Mouse (Mus musculus): Measurements from ENCODE around the gene Gopc. TPM values are rescaled to one million over a fixed set of nuclear protein-coding genes. Genes with fewer than 3 reads are reported as not detected.
"Not testable (repeated sequence)": the region's sequence is repeated elsewhere in the genome, so short reads cannot be mapped to it uniquely, and the experiment has no call there.

Gene Gopc
- polyA plus RNA-seq, 1 experiment from 2014 or later, result 15.9 TPM

- not testable (repeated sequence) for H3K27ac ChIP-seq (ENCODE audit: low read depth, low read length); H3K4me2 ChIP-seq; H3K9me3 ChIP-seq (replicated peaks; ENCODE audit: control insufficient read depth, low read length); H3K4me1 ChIP-seq (ENCODE audit: control insufficient read depth, insufficient read depth, low read length); ATAC-seq (replicated peaks; ENCODE audit: insufficient number of reproducible peaks, low FRiP score, low TSS enrichment); H3K9ac ChIP-seq (ENCODE audit: low read depth, low read length); H3K36me3 ChIP-seq (ENCODE audit: control insufficient read depth, insufficient read depth, low read length); H3K4me3 ChIP-seq (ENCODE audit: low read depth, low read length); H3K27me3 ChIP-seq (ENCODE audit: control insufficient read depth, insufficient read depth, low read length)
Measured at GRCm38 (mm10) chr10:52298568-52298967, 83.4 kb downstream of the Gopc start.

GRCm38 (mm10) chr10:52295934-52296333 is 86.0 kb downstream of the Gopc start:
- Histone ChIP-seq H3K27ac (ENCODE audit: low read depth, low read length) (no peak overlapping the region), H3K9me3 (replicated peaks; ENCODE audit: control insufficient read depth, low read length) (no peaks in the 10 kb centered on the region), H3K27me3 (ENCODE audit: control insufficient read depth, insufficient read depth, low read length) (no peaks in the 10 kb centered on the region), H3K4me2 (no peak overlapping the region), H3K4me3 (ENCODE audit: low read depth, low read length) (no peak overlapping the region), H3K36me3 (ENCODE audit: control insufficient read depth, insufficient read depth, low read length) (no peaks in the 10 kb centered on the region), H3K4me1 (ENCODE audit: control insufficient read depth, insufficient read depth, low read length) (0 out of 2 replicates have a peak, but pooled peaks cover 4% of the 10 kb centered on the region), H3K9ac (ENCODE audit: low read depth, low read length) (no peak overlapping the region)
- no peak for ATAC-seq (replicated peaks; ENCODE audit: insufficient number of reproducible peaks, low FRiP score, low TSS enrichment)
- 88% methylated on average over 2 of the region's 2 CpGs for WGBS (ENCODE audit: insufficient replicate concordance)

- 0 out of 2 replicates have a peak, but pooled peaks cover 4% of the 10 kb centered on the region for H3K4me1 ChIP-seq (ENCODE audit: control insufficient read depth, insufficient read depth, low read length)
- H3K36me3 ChIP-seq (ENCODE audit: control insufficient read depth, insufficient read depth, low read length), result no peaks in the 10 kb centered on the region
- H3K4me2 ChIP-seq, result no peak overlapping the region
- no peak for ATAC-seq (replicated peaks; ENCODE audit: insufficient number of reproducible peaks, low FRiP score, low TSS enrichment)
- H3K27me3 ChIP-seq (ENCODE audit: control insufficient read depth, insufficient read depth, low read length), result no peaks in the 10 kb centered on the region
- no peak overlapping the region for H3K27ac ChIP-seq (ENCODE audit: low read depth, low read length)
- no peaks in the 10 kb centered on the region for H3K9me3 ChIP-seq (replicated peaks; ENCODE audit: control insufficient read depth, low read length)
- WGBS (ENCODE audit: insufficient replicate concordance), result 71% methylated on average over 4 of the region's 4 CpGs
- no peak overlapping the region for H3K9ac ChIP-seq (ENCODE audit: low read depth, low read length)
- no peak overlapping the region for H3K4me3 ChIP-seq (ENCODE audit: low read depth, low read length)
Measured at GRCm38 (mm10) chr10:52293921-52294577, 87.9 kb downstream of the Gopc start.

- H3K4me3 ChIP-seq (ENCODE audit: low read depth, low read length); H3K9me3 ChIP-seq (replicated peaks; ENCODE audit: control insufficient read depth, low read length); H3K27ac ChIP-seq (ENCODE audit: low read depth, low read length); H3K27me3 ChIP-seq (ENCODE audit: control insufficient read depth, insufficient read depth, low read length); H3K9ac ChIP-seq (ENCODE audit: low read depth, low read length); ATAC-seq (replicated peaks; ENCODE audit: insufficient number of reproducible peaks, low FRiP score, low TSS enrichment); H3K4me2 ChIP-seq; H3K4me1 ChIP-seq (ENCODE audit: control insufficient read depth, insufficient read depth, low read length); H3K36me3 ChIP-seq (ENCODE audit: control insufficient read depth, insufficient read depth, low read length): not testable (repeated sequence)
- WGBS (ENCODE audit: insufficient replicate concordance), result 69% methylated on average over 1 of the region's 1 CpGs
Measured at GRCm38 (mm10) chr10:52292391-52292790, 89.5 kb downstream of the Gopc start.

- no peak for ATAC-seq (replicated peaks; ENCODE audit: insufficient number of reproducible peaks, low FRiP score, low TSS enrichment)
- H3K4me2 ChIP-seq, result no peak overlapping the region
- no peak overlapping the region for H3K27ac ChIP-seq (ENCODE audit: low read depth, low read length)
- H3K9ac ChIP-seq (ENCODE audit: low read depth, low read length), result no peak overlapping the region
- no peaks in the 10 kb centered on the region for H3K27me3 ChIP-seq (ENCODE audit: control insufficient read depth, insufficient read depth, low read length)
- no peaks in the 10 kb centered on the region for H3K4me1 ChIP-seq (ENCODE audit: control insufficient read depth, insufficient read depth, low read length)
- H3K36me3 ChIP-seq (ENCODE audit: control insufficient read depth, insufficient read depth, low read length), result no peaks in the 10 kb centered on the region
- H3K4me3 ChIP-seq (ENCODE audit: low read depth, low read length), result no peak overlapping the region
- 81% methylated on average over 3 of the region's 3 CpGs for WGBS (ENCODE audit: insufficient replicate concordance)
- H3K9me3 ChIP-seq (replicated peaks; ENCODE audit: control insufficient read depth, low read length), result no peaks in the 10 kb centered on the region
Measured at GRCm38 (mm10) chr10:52289261-52289660, 92.7 kb downstream of the Gopc start.

GRCm38 (mm10) chr10:52287852-52288533 is 93.9 kb downstream of the Gopc start:
- WGBS (ENCODE audit: insufficient replicate concordance), result 72% methylated on average over 5 of the region's 5 CpGs
- H3K4me2 ChIP-seq, result no peak overlapping the region
- H3K9ac ChIP-seq (ENCODE audit: low read depth, low read length), result no peak overlapping the region
- no peaks in the 10 kb centered on the region for H3K4me1 ChIP-seq (ENCODE audit: control insufficient read depth, insufficient read depth, low read length)
- no peak for ATAC-seq (replicated peaks; ENCODE audit: insufficient number of reproducible peaks, low FRiP score, low TSS enrichment)
- H3K9me3 ChIP-seq (replicated peaks; ENCODE audit: control insufficient read depth, low read length), result no peaks in the 10 kb centered on the region
- no peaks in the 10 kb centered on the region for H3K36me3 ChIP-seq (ENCODE audit: control insufficient read depth, insufficient read depth, low read length)
- H3K27ac ChIP-seq (ENCODE audit: low read depth, low read length), result no peak overlapping the region
- H3K27me3 ChIP-seq (ENCODE audit: control insufficient read depth, insufficient read depth, low read length), result no peaks in the 10 kb centered on the region
- H3K4me3 ChIP-seq (ENCODE audit: low read depth, low read length), result no peak overlapping the region

Other genes with a start within 250 kb of the Gopc start
- not detected in 2 replicates for gene Ros1, start 186.9 kb downstream of the Gopc start, polyA plus RNA-seq (2014; fragmentation: Nextera tagmentation; extraction: Ambion mirVana)
- gene Dcbld1, start 148.5 kb downstream of the Gopc start, polyA plus RNA-seq (2014; fragmentation: Nextera tagmentation; extraction: Ambion mirVana), result 6.8 and 9.5 TPM in 2 replicates
- not detected in 2 replicates for gene Gm26741, start 23.4 kb downstream of the Gopc start, polyA plus RNA-seq (2014; fragmentation: Nextera tagmentation; extraction: Ambion mirVana)
- 0.16 TPM in 1 of 2 replicates, not detected in the other for gene Nepn, start 6.8 kb upstream of the Gopc start, polyA plus RNA-seq (2014; fragmentation: Nextera tagmentation; extraction: Ambion mirVana)
- gene Nus1, start 35.4 kb upstream of the Gopc start, polyA plus RNA-seq (2014; fragmentation: Nextera tagmentation; extraction: Ambion mirVana), result 9.9 and 11.2 TPM in 2 replicates

Data from heart, embryonic 11.5 days (tissue).